Mouse (Mus musculus) midbrain, embryonic 12.5 days (tissue): ENCODE results near the gene Zfand3. TPM values are rescaled to one million over a fixed set of nuclear protein-coding genes. Genes with fewer than 3 reads are reported as not detected.

Experiments used
- ATAC-seq: fragments of 200-750 bp; cut with Nextera tagmentation; 2 replicates; pipeline ENCODE4 v1.8.0; 2017; ENCODE audit warnings: low read depth, moderate TSS enrichment, moderate library complexity; ENCODE audit not compliant: low FRiP score
- H3K27ac ChIP-seq: fragments of 300-500 bp; sonication (generic); replicated peaks from 2 replicates; pipeline ENCODE4 v1.5.1; 2016; ENCODE audit warnings: mild to moderate bottlenecking
- H3K27me3 ChIP-seq: fragments of 300-500 bp; sonication (generic); 2 replicates; pipeline ENCODE4 v1.6.1; 2016; ENCODE audit warnings: mild to moderate bottlenecking
- H3K36me3 ChIP-seq: fragments of 300-500 bp; sonication (generic); 2 replicates; pipeline ENCODE4 v1.6.1; 2016
- H3K4me1 ChIP-seq: fragments of 300-500 bp; sonication (generic); 2 replicates; pipeline ENCODE4 v1.6.1; 2016
- H3K4me2 ChIP-seq: fragments of 300-500 bp; sonication (generic); replicated peaks from 2 replicates; pipeline ENCODE4 v1.6.1; 2016; ENCODE audit warnings: mild to moderate bottlenecking, moderate library complexity
- H3K4me3 ChIP-seq: fragments of 300-500 bp; sonication (generic); 2 replicates; pipeline ENCODE4 v1.5.1; 2016; ENCODE audit warnings: mild to moderate bottlenecking
- H3K9ac ChIP-seq: fragments of 300-500 bp; sonication (generic); replicated peaks from 2 replicates; pipeline ENCODE4 v1.6.1; 2016; ENCODE audit warnings: mild to moderate bottlenecking, moderate library complexity
- H3K9me3 ChIP-seq: fragments of 300-500 bp; sonication (generic); 2 replicates; pipeline ENCODE4 v1.6.1; 2016; ENCODE audit warnings: mild to moderate bottlenecking
- WGBS: fragments of 180-500 bp; shearing (Covaris S2); methylation state at CpG from one replicate; pipeline ENCODE4 v1.1.7; 2016; 5-methylcytosine and 5-hydroxymethylcytosine counted together
- polyA plus RNA-seq: library from polyadenylated mRNA; unstranded; fragments of >200 nt; fragmentation: Nextera tagmentation; extraction: Ambion mirVana; gene quantifications from 2 replicates; pipeline ENCODE4 v1.2.1, GENCODE M21; 2016

Gene Zfand3
- polyA plus RNA-seq, 1 experiment from 2014 or later: 91.5 TPM

- Histone ChIP-seq H3K36me3 (no peaks in the 10 kb centered on the region), H3K9me3 (no peaks in the 10 kb centered on the region), H3K4me1 (peaks cover 24% of the 10 kb centered on the region), H3K27ac (no peak overlapping the region), H3K9ac (no peak overlapping the region), H3K27me3 (no peaks in the 10 kb centered on the region; the same call in 1 of the 2 replicates), H3K4me3 (no peak overlapping the region), H3K4me2 (no peak overlapping the region)
- WGBS: 93% methylated on average over 10 of the region's 10 CpGs
- ATAC-seq: no peak
Observed at GRCm38 (mm10) chr17:30228439-30229215, 224.1 kb downstream of the Zfand3 start.

DNA sequence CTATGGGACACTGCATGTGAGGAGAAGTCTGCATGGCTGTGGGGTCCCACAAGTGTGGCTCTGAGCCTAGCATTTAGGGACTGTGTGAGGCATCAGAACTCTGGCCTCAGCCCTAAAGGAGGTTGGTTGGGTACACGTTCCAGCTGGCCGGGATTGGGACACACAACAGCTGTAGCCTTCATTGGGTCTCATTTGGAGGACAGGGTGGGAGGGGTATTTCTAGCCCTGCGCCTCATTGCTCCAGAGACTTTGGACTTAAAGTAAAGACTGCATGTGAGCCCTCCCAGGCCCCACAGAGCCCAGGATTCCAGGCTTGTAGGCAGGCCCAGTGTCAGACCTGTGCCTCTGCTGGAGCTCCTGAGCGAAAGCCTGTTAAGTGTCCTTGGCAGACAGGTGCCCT lies 225.9 kb downstream of the Zfand3 start:
- 85% methylated on average over 4 of the region's 4 CpGs for WGBS
- ATAC-seq: no peak
- H3K4me1 ChIP-seq: peaks cover 6% of the 10 kb centered on the region
- H3K36me3 ChIP-seq: no peaks in the 10 kb centered on the region
- H3K9ac ChIP-seq: no peak overlapping the region
- H3K27me3 ChIP-seq: no peaks in the 10 kb centered on the region; the same call in 1 of the 2 replicates
- H3K27ac ChIP-seq: no peak overlapping the region
- H3K4me2 ChIP-seq: no peak overlapping the region
- H3K9me3 ChIP-seq: no peaks in the 10 kb centered on the region
- H3K4me3 ChIP-seq: no peak overlapping the region

DNA sequence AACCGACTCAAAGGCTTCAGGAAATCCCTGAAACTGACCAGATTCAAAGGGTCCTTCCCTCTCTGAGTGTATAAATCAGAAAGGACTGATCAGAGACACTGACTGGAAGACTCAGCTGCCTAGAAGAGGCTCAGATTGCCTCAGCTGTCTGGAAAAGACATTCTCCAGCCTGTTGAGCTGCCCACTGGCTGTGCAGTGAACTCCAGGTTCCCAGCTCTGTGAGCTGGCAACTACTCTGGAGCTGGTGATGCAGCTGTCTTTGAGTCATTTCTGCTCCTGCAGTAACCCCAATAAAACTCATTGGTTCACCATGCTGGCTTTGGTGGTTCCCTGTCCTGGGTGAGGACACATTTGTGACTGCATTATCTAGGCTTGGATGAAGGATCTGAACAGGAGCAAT lies 226.9 kb downstream of the Zfand3 start:
- Histone ChIP-seq H3K27me3 (no peaks in the 10 kb centered on the region; the same call in 1 of the 2 replicates), H3K36me3 (no peaks in the 10 kb centered on the region), H3K4me1 (peaks cover 5% of the 10 kb centered on the region), H3K9ac (no peak overlapping the region), H3K4me3 (no peak overlapping the region), H3K9me3 (no peaks in the 10 kb centered on the region), H3K27ac (no peak overlapping the region), H3K4me2 (no peak overlapping the region)
- no peak for ATAC-seq
- WGBS: 96% methylated on average over 1 of the region's 1 CpGs

GRCm38 (mm10) chr17:30232698-30233097 lies 228.2 kb downstream of the Zfand3 start:
- peaks cover 13% of the 10 kb centered on the region for H3K4me1 ChIP-seq
- H3K9ac ChIP-seq: no peak overlapping the region
- H3K27me3 ChIP-seq: no peaks in the 10 kb centered on the region
- H3K27ac ChIP-seq: 0 out of 2 replicates have a peak overlapping the region, but pooled peaks have one; percentile 4
- H3K9me3 ChIP-seq: no peaks in the 10 kb centered on the region
- H3K4me3 ChIP-seq: no peak overlapping the region
- no peak for ATAC-seq
- WGBS: 40% methylated on average over 4 of the region's 4 CpGs
- H3K36me3 ChIP-seq: no peaks in the 10 kb centered on the region
- H3K4me2 ChIP-seq: no peak overlapping the region

DNA sequence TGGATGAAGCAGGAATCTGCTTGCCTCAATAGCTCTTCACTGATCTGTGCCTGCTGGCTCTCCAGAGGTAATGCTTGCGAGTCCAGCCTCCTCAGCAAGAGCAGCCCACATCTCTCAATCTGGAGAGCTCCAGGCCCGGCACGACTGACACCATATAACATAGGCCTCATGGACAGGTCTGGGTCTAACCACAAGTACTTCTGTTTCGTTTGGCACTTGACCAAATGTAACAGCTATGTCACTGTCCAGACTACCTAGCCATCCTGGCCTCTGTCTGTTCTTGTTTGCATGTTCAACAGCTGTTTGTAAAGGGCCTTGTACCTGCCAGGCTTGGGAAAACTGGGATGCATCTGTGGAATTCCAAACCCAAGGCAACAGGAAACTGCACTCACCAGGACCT lies 230.8 kb downstream of the Zfand3 start:
- peaks cover 13% of the 10 kb centered on the region for H3K4me1 ChIP-seq
- H3K4me3 ChIP-seq: no peak overlapping the region
- H3K9me3 ChIP-seq: no peaks in the 10 kb centered on the region
- ATAC-seq: no peak
- WGBS: 82% methylated on average over 4 of the region's 4 CpGs
- no peaks in the 10 kb centered on the region for H3K36me3 ChIP-seq
- H3K27ac ChIP-seq: no peak overlapping the region
- H3K4me2 ChIP-seq: no peak overlapping the region
- H3K27me3 ChIP-seq: no peaks in the 10 kb centered on the region
- H3K9ac ChIP-seq: no peak overlapping the region

DNA sequence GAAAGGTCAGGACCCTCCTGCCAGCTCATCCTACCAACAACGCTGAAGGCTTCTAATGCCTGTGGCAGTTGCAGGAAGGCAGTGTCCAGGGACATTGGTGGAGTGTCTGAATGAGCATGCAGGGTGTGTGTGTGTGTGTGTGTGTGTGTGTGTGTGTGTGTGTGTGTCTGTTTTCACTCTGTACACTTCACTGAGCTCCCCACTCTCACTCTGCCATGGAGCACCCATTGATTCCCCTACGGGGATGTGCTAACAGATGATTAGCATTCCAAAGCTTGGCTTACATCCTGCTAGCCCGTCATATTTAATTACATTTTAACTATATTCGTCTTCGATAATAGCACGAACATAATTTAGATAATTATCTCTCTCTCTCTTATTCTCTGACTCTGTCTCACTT lies 232.1 kb downstream of the Zfand3 start:
- Histone ChIP-seq H3K9me3 (no peaks in the 10 kb centered on the region), H3K4me3 (no peak overlapping the region), H3K27me3 (no peaks in the 10 kb centered on the region), H3K4me2 (no peak overlapping the region), H3K36me3 (no peaks in the 10 kb centered on the region), H3K4me1 (peaks cover 20% of the 10 kb centered on the region), H3K27ac (no peak overlapping the region; the same call in 1 of the 2 replicates), H3K9ac (no peak overlapping the region)
- no peak for ATAC-seq
- WGBS: 59% methylated on average over 6 of the region's 6 CpGs

DNA sequence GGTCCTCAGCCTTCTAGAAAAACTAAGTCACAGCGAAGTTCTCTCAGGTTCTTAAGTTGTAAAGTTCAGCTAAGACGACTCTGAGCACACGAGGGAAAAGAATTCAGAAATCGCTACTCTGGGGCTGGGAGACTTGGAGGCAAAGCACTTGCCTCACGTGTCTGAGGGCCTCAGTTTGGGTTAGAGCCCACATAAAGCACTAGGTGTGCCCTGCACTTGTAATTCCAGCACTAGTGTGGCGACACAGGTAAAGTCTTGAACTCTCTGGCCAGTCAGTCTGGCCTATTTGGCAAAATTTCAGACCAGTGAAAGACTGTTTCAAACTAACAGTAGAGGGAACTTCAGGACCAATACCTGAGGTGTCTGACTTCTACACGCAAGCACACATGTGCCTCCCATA lies 233.1 kb downstream of the Zfand3 start:
- H3K27ac ChIP-seq: no peak overlapping the region
- H3K4me3 ChIP-seq: no peak overlapping the region
- no peaks in the 10 kb centered on the region for H3K27me3 ChIP-seq
- no peak overlapping the region for H3K9ac ChIP-seq
- H3K4me2 ChIP-seq: no peak overlapping the region
- H3K4me1 ChIP-seq: peaks cover 26% of the 10 kb centered on the region
- no peaks in the 10 kb centered on the region for H3K9me3 ChIP-seq
- 89% methylated on average over 7 of the region's 7 CpGs for WGBS
- H3K36me3 ChIP-seq: no peaks in the 10 kb centered on the region
- no peak for ATAC-seq

DNA sequence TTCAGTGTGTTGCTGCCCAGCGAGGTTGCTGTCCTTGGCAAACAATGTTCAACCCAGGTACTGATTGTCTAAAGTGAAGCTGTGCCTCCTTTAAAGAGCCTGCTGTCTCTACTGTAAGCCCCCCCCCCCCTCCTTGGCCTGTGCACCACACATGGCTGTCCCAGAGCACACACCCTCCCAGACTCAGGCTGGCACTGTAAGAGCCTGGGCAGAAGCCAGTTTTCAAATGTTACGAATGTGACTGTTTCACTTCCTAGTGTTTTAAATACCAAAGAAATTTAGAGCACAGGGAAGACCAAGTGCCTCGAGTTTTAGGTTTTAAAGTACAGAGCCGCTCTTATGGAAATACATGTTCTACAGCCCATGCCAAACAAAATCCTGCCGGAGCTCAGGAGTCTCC lies 234.9 kb downstream of the Zfand3 start:
- peaks cover 32% of the 10 kb centered on the region for H3K4me1 ChIP-seq
- H3K9me3 ChIP-seq: no peaks in the 10 kb centered on the region
- no peak overlapping the region for H3K4me2 ChIP-seq
- H3K4me3 ChIP-seq: no peak overlapping the region
- 89% methylated on average over 5 of the region's 5 CpGs for WGBS
- ATAC-seq: no peak
- no peaks in the 10 kb centered on the region for H3K36me3 ChIP-seq
- no peak overlapping the region for H3K27ac ChIP-seq
- no peaks in the 10 kb centered on the region for H3K27me3 ChIP-seq
- H3K9ac ChIP-seq: no peak overlapping the region

- Histone ChIP-seq H3K4me3 (no peak overlapping the region), H3K9ac (no peak overlapping the region), H3K36me3 (no peaks in the 10 kb centered on the region), H3K27me3 (no peaks in the 10 kb centered on the region), H3K4me1 (peaks cover 40% of the 10 kb centered on the region), H3K4me2 (no peak overlapping the region), H3K27ac (no peak overlapping the region), H3K9me3 (no peaks in the 10 kb centered on the region)
- ATAC-seq: no peak
- WGBS: 84% methylated on average over 4 of the region's 4 CpGs
Observed at GRCm38 (mm10) chr17:30240659-30241058, 236.1 kb downstream of the Zfand3 start.

DNA sequence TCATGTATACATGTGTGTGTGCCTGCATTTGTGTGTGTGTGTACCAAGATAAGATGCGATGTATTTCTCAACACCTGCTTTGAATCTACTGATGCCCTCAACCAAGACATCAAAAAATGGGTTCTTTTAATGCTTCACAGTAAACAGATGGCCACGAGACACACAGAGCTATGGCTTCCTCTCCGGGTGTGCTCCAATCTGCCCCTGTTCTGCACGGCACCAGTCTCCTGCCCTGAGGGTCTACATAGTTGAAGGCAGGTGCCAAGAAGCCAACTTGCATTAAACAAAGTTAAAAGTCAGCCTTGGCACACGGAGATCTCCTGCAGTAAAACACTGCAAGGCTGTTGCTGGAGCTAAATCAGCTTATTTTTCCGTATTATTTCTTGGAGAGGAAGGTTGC lies 236.5 kb downstream of the Zfand3 start:
- Histone ChIP-seq H3K4me1 (peaks cover 39% of the 10 kb centered on the region), H3K9me3 (no peaks in the 10 kb centered on the region), H3K27me3 (no peaks in the 10 kb centered on the region), H3K9ac (no peak overlapping the region), H3K4me2 (no peak overlapping the region), H3K27ac (no peak overlapping the region), H3K4me3 (no peak overlapping the region), H3K36me3 (no peaks in the 10 kb centered on the region)
- 84% methylated on average over 6 of the region's 6 CpGs for WGBS
- ATAC-seq: no peak

- H3K4me2 ChIP-seq: no peak overlapping the region
- H3K9ac ChIP-seq: no peak overlapping the region
- 71% methylated on average over 17 of the region's 17 CpGs for WGBS
- no peaks in the 10 kb centered on the region for H3K36me3 ChIP-seq
- no peak for ATAC-seq
- no peaks in the 10 kb centered on the region for H3K9me3 ChIP-seq
- H3K27me3 ChIP-seq: no peaks in the 10 kb centered on the region
- no peak overlapping the region for H3K4me3 ChIP-seq
- H3K27ac ChIP-seq: no peak overlapping the region; the same call in 1 of the 2 replicates
- peaks cover 32% of the 10 kb centered on the region for H3K4me1 ChIP-seq
Observed at GRCm38 (mm10) chr17:30241720-30242322, 237.3 kb downstream of the Zfand3 start.

DNA sequence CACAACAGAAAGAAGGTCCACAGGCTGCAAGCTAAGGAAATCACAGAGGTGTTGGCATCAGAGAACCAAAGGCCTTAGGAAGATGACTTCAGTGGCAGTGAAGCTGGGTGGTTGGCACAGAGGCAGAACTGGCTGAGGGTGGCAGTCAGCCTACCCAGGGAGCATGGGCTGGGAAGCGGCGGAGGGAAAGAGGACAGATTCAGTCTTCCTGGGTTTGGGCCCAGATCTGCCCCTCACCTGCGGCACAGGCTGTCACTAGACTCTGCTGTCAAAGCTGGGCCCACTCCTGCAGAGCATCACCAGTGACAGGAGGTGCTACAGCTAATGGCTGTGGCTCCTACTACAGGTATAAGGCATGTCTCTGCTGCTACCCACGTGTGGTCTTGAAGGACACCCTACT lies 238.1 kb downstream of the Zfand3 start:
- Histone ChIP-seq H3K27ac (no peak overlapping the region), H3K4me3 (no peak overlapping the region), H3K9ac (no peak overlapping the region), H3K9me3 (no peaks in the 10 kb centered on the region), H3K27me3 (no peaks in the 10 kb centered on the region), H3K36me3 (no peaks in the 10 kb centered on the region), H3K4me1 (peaks cover 27% of the 10 kb centered on the region), H3K4me2 (no peak overlapping the region)
- WGBS: 92% methylated on average over 4 of the region's 4 CpGs
- no peak for ATAC-seq
